ENCODE assay signal across 13 mouse cellular contexts in genomic region chr11:108101280-108101950, GRCm38 (mm10).
DNase-seq lines count a peak whose midpoint lies in the region; ATAC-seq and TF ChIP-seq lines count a peak whose summit lies in the region.
"Had no signal": no experiment of that assay in that cellular context is flagged by ENCODE, and none has a peak within 500 bp of the region (broad histone marks: within the 10 kb centered on the region; RNA-seq: fewer than 3 reads in every experiment).

No protein-coding gene starts in this region.

- H3K4me2 ChIP-seq in lung, embryonic 14.5 days: no peak overlapping the region
- peak overlapping the region; percentile 44 for H3K4me2 ChIP-seq in myocyte (ENCODE audit: low read depth)
- no peak overlapping the region for H3K4me2 ChIP-seq in midbrain, embryonic 15.5 days
- H3K4me2 ChIP-seq: midbrain, embryonic 12.5 days had no signal

- intact Hi-C loops in gastrocnemius, adult 2 months (cut with DNase I): no loop called here

- H3K9ac ChIP-seq in lung, embryonic 14.5 days: no peak overlapping the region
- H3K9ac ChIP-seq in MEL (ENCODE audit: control insufficient read depth, low read depth, low read length, poor library complexity, severe bottlenecking): no peak overlapping the region
- H3K9ac ChIP-seq in midbrain, embryonic 15.5 days: no peak overlapping the region
- H3K9ac ChIP-seq: liver, embryonic 14.5 days; midbrain, embryonic 12.5 days had no signal

- DNase-seq in gastrocnemius, adult 2 months: no peak
- DNase-seq in gastrocnemius, adult 18-20 months (ENCODE audit: low spot score): no peak
- peak; percentile 31 for DNase-seq in lung, embryonic 14.5 days
- DNase-seq in lung, postnatal 25 days (ENCODE audit: low spot score): no peak
- no peak for DNase-seq in MEL (ENCODE audit: low read depth, low spot score)
- DNase-seq in thymus, adult 2 months: no peak
- DNase-seq: adrenal gland, postnatal 14 days; spleen, adult 18-20 months had no signal

- H3K4me3 ChIP-seq in gastrocnemius, adult 2 months: no peak overlapping the region
- no peak overlapping the region for H3K4me3 ChIP-seq in lung, embryonic 14.5 days (ENCODE audit: low read depth, low read length)
- H3K4me3 ChIP-seq in MEL (ENCODE audit: control insufficient read depth in 1 of 2, insufficient read depth in 1 of 2, low read depth in 2 of 2, low read length in 2 of 2) (no peak overlapping the region), myocyte (no peak overlapping the region)
- H3K4me3 ChIP-seq in thymus, adult 2 months (ENCODE audit: control insufficient read depth, insufficient read depth, low read length): no peak overlapping the region
- H3K4me3 ChIP-seq in midbrain, embryonic 15.5 days: no peak overlapping the region
- H3K4me3 ChIP-seq: midbrain, embryonic 12.5 days had no signal

- TF ChIP-seq EP300 in MEL (IDR thresholded peaks at IDR 0.05; ENCODE audit: low read depth in 1 of 2, low read length in 2 of 2): no peak

- no peak for TF ChIP-seq CTCF in gastrocnemius, adult 2 months (IDR thresholded peaks at IDR 0.05)
- TF ChIP-seq CTCF in lung, embryonic 14.5 days (IDR thresholded peaks at IDR 0.05; ENCODE audit: low read depth): peak; percentile 18; the same call in 1 of the 2 replicates
- TF ChIP-seq CTCF in MEL (IDR thresholded peaks at IDR 0.05 in 2 of 3, conservative IDR thresholded peaks at IDR 0.05 in 1 of 3; ENCODE audit: control insufficient read depth in 1 of 3, insufficient read depth in 1 of 3, low read depth in 2 of 3, low read length in 3 of 3, poor library complexity in 1 of 3, severe bottlenecking in 1 of 3): no peak
- no peak for TF ChIP-seq CTCF in thymus, adult 2 months (IDR thresholded peaks at IDR 0.05; ENCODE audit: borderline replicate concordance, control insufficient read depth, extremely low read depth, insufficient read depth, low read length, poor library complexity)

- no peak overlapping the region for H3ac ChIP-seq in myocyte (ENCODE audit: control insufficient read depth, insufficient read length)

- 51% methylated on average over 8 of the region's 8 CpGs for WGBS in lung, embryonic 14.5 days
- WGBS in thymus, adult 2 months: 52% methylated on average over 8 of the region's 8 CpGs
- 77% methylated on average over 8 of the region's 8 CpGs for WGBS in midbrain, embryonic 15.5 days

- H3K27me3 ChIP-seq in lung, embryonic 14.5 days (ENCODE audit: insufficient read depth, low read length): no peaks in the 10 kb centered on the region
- H3K27me3 ChIP-seq in MEL (ENCODE audit: control insufficient read depth in 1 of 2, insufficient read depth in 2 of 2, low read length in 2 of 2) (no peaks in the 10 kb centered on the region), myocyte (ENCODE audit: control insufficient read depth, insufficient read depth, insufficient read length) (no peaks in the 10 kb centered on the region)
- H3K27me3 ChIP-seq in thymus, adult 2 months (ENCODE audit: control insufficient read depth, insufficient read depth, low read length): no peaks in the 10 kb centered on the region
- no peaks in the 10 kb centered on the region for H3K27me3 ChIP-seq in midbrain, embryonic 15.5 days (replicated peaks)
- H3K27me3 ChIP-seq: midbrain, embryonic 12.5 days had no signal

- H3K4me1 ChIP-seq in lung, embryonic 14.5 days (ENCODE audit: insufficient read depth): no peaks in the 10 kb centered on the region
- peaks cover 4 to 11% of the 10 kb centered on the region in 2 experiments; a peak in 3 of 4 replicates for H3K4me1 ChIP-seq in MEL (ENCODE audit: control insufficient read depth in 1 of 2, insufficient read depth in 2 of 2, low read length in 2 of 2)
- H3K4me1 ChIP-seq in thymus, adult 2 months (replicated peaks; ENCODE audit: control insufficient read depth, insufficient read depth, low read length): peaks cover 8% of the 10 kb centered on the region
- no peaks in the 10 kb centered on the region for H3K4me1 ChIP-seq in midbrain, embryonic 15.5 days
- H3K4me1 ChIP-seq: midbrain, embryonic 12.5 days had no signal

- no peaks in the 10 kb centered on the region for H3K9me3 ChIP-seq in lung, embryonic 14.5 days (ENCODE audit: low read depth, low read length)
- H3K9me3 ChIP-seq in MEL (replicated peaks; ENCODE audit: insufficient read depth, low read length): no peaks in the 10 kb centered on the region
- no peaks in the 10 kb centered on the region for H3K9me3 ChIP-seq in midbrain, embryonic 15.5 days
- H3K9me3 ChIP-seq: midbrain, embryonic 12.5 days had no signal

- 0 out of 2 replicates have a peak overlapping the region, but pooled peaks have one; percentile 16 for H3K27ac ChIP-seq in gastrocnemius, adult 2 months
- H3K27ac ChIP-seq in lung, embryonic 14.5 days (ENCODE audit: low read depth): no peak overlapping the region
- H3K27ac ChIP-seq in MEL (ENCODE audit: control insufficient read depth, low read depth, low read length): no peak overlapping the region
- no peak overlapping the region for H3K27ac ChIP-seq in thymus, adult 2 months (ENCODE audit: control insufficient read depth, insufficient read depth, low read length)
- H3K27ac ChIP-seq in midbrain, embryonic 15.5 days: no peak overlapping the region
- H3K27ac ChIP-seq: liver, embryonic 14.5 days; midbrain, embryonic 12.5 days had no signal

- H3K36me3 ChIP-seq in lung, embryonic 14.5 days (ENCODE audit: insufficient read depth): no peaks in the 10 kb centered on the region
- peaks cover 0 to 10% of the 10 kb centered on the region in 2 experiments; a peak in 2 of 4 replicates for H3K36me3 ChIP-seq in MEL (ENCODE audit: control insufficient read depth in 1 of 2, insufficient read depth in 2 of 2, low read length in 2 of 2)
- no peaks in the 10 kb centered on the region for H3K36me3 ChIP-seq in myocyte (ENCODE audit: control insufficient read depth, insufficient read depth)
- no peaks in the 10 kb centered on the region for H3K36me3 ChIP-seq in thymus, adult 2 months (ENCODE audit: control insufficient read depth, insufficient read depth, low read length)
- H3K36me3 ChIP-seq in midbrain, embryonic 15.5 days (replicated peaks): no peaks in the 10 kb centered on the region
- H3K36me3 ChIP-seq: midbrain, embryonic 12.5 days had no signal

- no peak for TF ChIP-seq RAD21 in MEL (IDR thresholded peaks at IDR 0.05; ENCODE audit: low read depth, low read length)

- no peak for ATAC-seq in lung, embryonic 14.5 days (ENCODE audit: insufficient read depth)
- ATAC-seq in midbrain, embryonic 15.5 days (replicated peaks): no peak
- ATAC-seq: inflammation-experienced regulatory T-cells, adult 6 months had no signal

- TF ChIP-seq POLR2A in MEL (IDR thresholded peaks at IDR 0.05; ENCODE audit: control insufficient read depth in 1 of 2, insufficient read depth in 1 of 2, low read depth in 1 of 2, low read length in 2 of 2, poor library complexity in 1 of 2) (no peak), myocyte (IDR thresholded peaks at IDR 0.05; ENCODE audit: insufficient read length, low read depth) (no peak)
- no peak for TF ChIP-seq POLR2A in thymus, adult 2 months (IDR thresholded peaks at IDR 0.05; ENCODE audit: control insufficient read depth, extremely low read depth, insufficient read depth, low read length, poor library complexity)

- H3K79me2 ChIP-seq in MEL (ENCODE audit: control insufficient read depth, insufficient read depth, low read length, poor library complexity) (no peaks in the 10 kb centered on the region), myocyte (ENCODE audit: control insufficient read depth, insufficient read depth) (peaks cover 5% of the 10 kb centered on the region)

TF ChIP-seq in MEL, 35 proteins besides CTCF, POLR2A, EP300 and RAD21:
- TF ChIP-seq MYB (IDR thresholded peaks at IDR 0.05; ENCODE audit: low read depth, low read length) (no peak), TBP (IDR thresholded peaks at IDR 0.05; ENCODE audit: low read depth, low read length) (no peak), GATA1 (IDR thresholded peaks at IDR 0.05; ENCODE audit: low read depth, low read length) (peak; percentile 16; the same call in 1 of the 2 replicates)

TF ChIP-seq in myocyte, 11 proteins besides CTCF, POLR2A, EP300 and RAD21:
- TF ChIP-seq MYOD1 (IDR thresholded peaks at IDR 0.05; ENCODE audit: control insufficient read depth in 1 of 3, insufficient read length in 2 of 3, low read depth in 2 of 3) (peak in 2 of 3 experiments; percentile 82 to 94), MYOG (IDR thresholded peaks at IDR 0.05; ENCODE audit: control insufficient read depth in 1 of 3, insufficient read depth in 1 of 3, insufficient read length in 2 of 3, low read depth in 2 of 3) (peak; percentile 14 to 87 (median 48)), POLR2AphosphoS2 (IDR thresholded peaks at IDR 0.05; ENCODE audit: insufficient read length, low read depth) (no peak), USF1 (IDR thresholded peaks at IDR 0.05; ENCODE audit: low read depth) (no peak), TCF12 (IDR thresholded peaks at IDR 0.05; ENCODE audit: insufficient read depth, poor library complexity, severe bottlenecking) (peak; percentile 68), MAX (IDR thresholded peaks at IDR 0.05; ENCODE audit: low read depth) (no peak), CEBPB (IDR thresholded peaks at IDR 0.05; ENCODE audit: insufficient read depth, poor library complexity, severe bottlenecking) (0 out of 2 replicates have a peak, but pooled peaks have one; percentile 10), TCF3 (IDR thresholded peaks at IDR 0.05; ENCODE audit: insufficient read length, low read depth) (peak; percentile 69), REST (IDR thresholded peaks at IDR 0.05; ENCODE audit: insufficient read depth, insufficient read length) (no peak), SRF (IDR thresholded peaks at IDR 0.05; ENCODE audit: control insufficient read depth, insufficient read length, low read depth) (no peak), E2F4 (IDR thresholded peaks at IDR 0.05; ENCODE audit: insufficient read depth) (no peak)
